Mouse (Mus musculus) central nervous system, embryonic 14 days (tissue): ENCODE measurements around the gene Vmn1r170. TPM values are rescaled to one million over a fixed set of nuclear protein-coding genes. Genes with fewer than 3 reads are reported as not detected.

Experiments
- polyA plus RNA-seq: library from polyadenylated mRNA; depleted of rRNA; stranded (reverse); fragments of >200 nt; gene quantifications from 2 replicates; pipeline ENCODE4 v1.2.3, GENCODE M21; 2012; rRNA removed

The Vmn1r170 gene
- polyA plus RNA-seq, result not detected in 2 replicates

DNA sequence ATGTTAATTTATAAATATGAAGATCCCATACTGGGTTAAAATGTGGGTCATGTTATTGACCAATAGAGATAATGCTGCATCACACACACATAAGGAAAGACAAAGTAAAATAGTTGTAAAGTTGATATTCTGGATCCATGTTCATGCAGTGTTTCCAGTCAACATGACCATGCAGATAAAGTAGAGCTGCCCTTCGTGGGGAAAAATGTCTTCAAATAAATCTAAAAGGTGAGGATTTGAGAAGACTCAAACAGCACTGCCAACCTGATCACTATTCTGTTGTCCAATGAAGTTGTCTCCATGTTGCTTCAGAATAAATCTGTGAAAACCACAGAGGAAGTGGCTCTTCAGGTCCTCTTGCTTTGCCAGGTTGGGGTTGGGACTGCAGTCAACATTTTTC is at the start of gene Vmn1r170:
Gene Vmn1r170 (plus strand): TSS at position 301 of the 400 bp plus-strand sequence.

DNA sequence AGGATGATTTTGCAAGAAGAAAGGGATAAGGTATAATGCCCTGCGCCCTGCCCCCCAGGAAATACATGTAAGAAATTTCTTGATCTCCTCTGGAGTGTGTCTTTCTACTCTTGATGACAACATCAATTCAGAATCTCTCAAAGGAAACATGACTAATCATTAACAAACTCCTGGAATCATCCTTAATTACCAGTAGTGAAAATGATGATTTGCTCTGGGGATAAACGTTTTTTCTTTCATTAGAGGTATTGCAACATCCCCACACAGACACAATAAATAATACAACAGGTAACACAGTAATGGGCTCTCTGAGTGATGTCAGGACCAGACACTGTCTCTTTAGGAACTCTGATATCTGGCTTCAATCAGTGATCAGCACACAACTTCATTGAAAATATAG is 30.7 kb upstream of the Vmn1r170 start, which contains the start of gene Vmn1r169:
Gene Vmn1r169 (plus strand): TSS at position 301 of the 400 bp plus-strand sequence.

DNA sequence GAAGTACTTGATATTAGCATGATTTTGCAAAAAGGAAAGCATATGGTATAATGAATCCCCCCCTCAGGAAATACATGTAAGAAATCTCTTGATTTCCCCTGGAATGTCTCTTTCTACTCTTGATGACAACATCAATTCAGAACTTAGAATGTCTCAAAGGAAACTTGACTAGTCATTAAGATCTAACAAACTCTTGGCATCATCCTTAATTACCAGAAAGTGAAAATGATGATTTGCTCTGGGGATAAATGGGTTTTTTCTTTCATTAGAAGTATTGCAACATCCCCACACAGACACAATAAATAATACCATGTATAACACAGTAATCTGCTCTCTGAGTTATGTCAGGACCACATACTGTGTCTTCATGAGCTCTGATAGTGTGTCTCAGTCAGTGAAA is 24.4 kb downstream of the Vmn1r170 start, which contains the start of gene Vmn1r171:
Gene Vmn1r171 (plus strand): TSS at position 301 of the 400 bp plus-strand sequence.

Other genes starting within 250 kb of the Vmn1r170 start
- 0.03 TPM in 1 of 2 replicates, not detected in the other for gene Nlrp5, start 220.3 kb upstream of the Vmn1r170 start, polyA plus RNA-seq
- gene Vmn1r167, start 99.0 kb upstream of the Vmn1r170 start, polyA plus RNA-seq, result not detected in 2 replicates
- gene Vmn1r168, start 66.4 kb upstream of the Vmn1r170 start, polyA plus RNA-seq, result not detected in 2 replicates
- not detected in 2 replicates for gene Vmn1r169, start 30.6 kb upstream of the Vmn1r170 start, polyA plus RNA-seq
- gene Vmn1r171, start 24.5 kb downstream of the Vmn1r170 start, polyA plus RNA-seq, result not detected in 2 replicates
- gene Vmn1r172, start 52.1 kb downstream of the Vmn1r170 start, polyA plus RNA-seq, result not detected in 2 replicates
- gene Vmn1r173, start 94.5 kb downstream of the Vmn1r170 start, polyA plus RNA-seq, result not detected in 2 replicates
- not detected in 2 replicates for gene Vmn1r174, start 146.1 kb downstream of the Vmn1r170 start, polyA plus RNA-seq
- gene Vmn1r175, start 204.5 kb downstream of the Vmn1r170 start, polyA plus RNA-seq, result not detected in 2 replicates
- gene Vmn1r176, start 231.2 kb downstream of the Vmn1r170 start, polyA plus RNA-seq, result not detected in 2 replicates